Mouse (Mus musculus): ENCODE measurements around the gene Gm20683. TPM values are rescaled to one million over a fixed set of nuclear protein-coding genes. Genes with fewer than 3 reads are reported as not detected.

Gene Gm20683
- polyA plus RNA-seq, 1 experiment from 2014 or later = 6.0 TPM

DNA sequence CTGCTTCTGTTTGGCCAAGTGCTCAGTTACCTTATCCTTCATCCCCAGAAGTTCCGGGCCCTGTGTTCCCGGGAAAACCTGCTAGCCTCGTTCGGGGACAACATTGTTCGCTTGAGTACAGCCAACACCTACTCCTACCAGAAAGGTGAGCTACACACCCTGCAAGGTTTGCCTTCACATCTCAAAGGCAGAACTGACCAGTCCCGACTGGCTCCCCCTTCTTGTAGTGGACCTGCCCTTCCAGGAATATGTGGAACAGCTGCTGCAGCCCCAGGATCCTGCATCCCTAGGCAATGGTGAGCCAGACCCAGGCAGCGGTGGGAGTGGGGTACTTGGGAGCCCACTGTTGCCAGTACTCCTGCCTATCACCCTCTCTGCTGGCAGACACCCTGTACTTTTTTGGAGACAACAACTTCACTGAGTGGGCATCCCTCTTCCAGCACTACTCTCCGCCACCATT lies 12.0 kb downstream of the Gm20683 start:
- CTCF ChIA-PET = no interaction called here
- TF ChIP-seq CTCF (IDR thresholded peaks at IDR 0.05) = no peak
- in situ Hi-C loops (cut with MboI; ENCODE audit: low pct_unique_long_range_greater_than_20kb) = no loop called here
- H3K27me3 ChIP-seq = no peaks in the 10 kb centered on the region
- POLR2A ChIA-PET = no interaction called here
- ATAC-seq (no peak), DNase-seq (ENCODE audit: low read depth, low spot score) (no peak)

DNA sequence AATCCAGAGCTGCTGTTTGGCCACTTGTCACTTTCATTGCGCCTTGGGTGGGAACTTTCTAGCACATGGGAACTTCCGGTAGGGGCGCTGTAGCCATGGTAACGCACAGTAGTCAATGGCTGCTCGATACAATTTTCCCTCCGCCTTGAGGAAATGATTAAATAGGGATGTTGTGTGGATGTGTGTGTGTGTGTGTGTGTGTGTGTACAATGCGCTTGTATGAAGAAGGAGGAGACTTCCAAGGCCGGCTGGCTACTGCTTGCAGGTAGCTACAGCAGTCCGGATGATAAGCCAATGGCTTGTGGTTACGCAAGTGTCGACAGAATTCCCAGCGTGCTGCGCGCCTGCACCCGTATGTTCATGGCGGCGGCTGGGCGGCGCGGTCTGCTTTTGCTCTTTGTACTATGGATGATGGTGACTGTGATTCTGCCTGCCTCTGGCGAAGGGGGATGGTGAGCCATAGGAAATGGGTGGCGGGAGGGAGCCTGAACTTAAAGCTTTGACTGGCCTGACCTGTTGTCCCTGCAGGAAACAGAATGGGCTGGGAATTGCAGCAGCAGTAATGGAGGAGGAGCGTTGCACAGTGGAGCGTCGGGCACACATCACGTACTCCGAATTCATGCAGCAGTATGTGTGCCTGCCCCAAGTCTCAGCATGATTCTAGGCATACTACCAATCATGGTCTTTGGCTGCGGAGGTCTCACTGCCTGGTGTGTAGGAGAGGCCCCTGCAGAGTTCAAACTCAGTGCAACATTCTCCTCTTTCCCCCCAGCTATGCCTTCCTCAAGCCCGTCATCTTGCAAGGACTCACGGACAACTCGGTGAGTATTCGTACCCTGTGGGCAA lies 12.6 kb downstream of the Gm20683 start, which contains the start of gene Jmjd8:
TSS of gene Jmjd8 (plus strand) at position 156 of the 846 bp plus-strand sequence.
- ATAC-seq = no peak
- TF ChIP-seq CTCF (IDR thresholded peaks at IDR 0.05) = no peak

DNA sequence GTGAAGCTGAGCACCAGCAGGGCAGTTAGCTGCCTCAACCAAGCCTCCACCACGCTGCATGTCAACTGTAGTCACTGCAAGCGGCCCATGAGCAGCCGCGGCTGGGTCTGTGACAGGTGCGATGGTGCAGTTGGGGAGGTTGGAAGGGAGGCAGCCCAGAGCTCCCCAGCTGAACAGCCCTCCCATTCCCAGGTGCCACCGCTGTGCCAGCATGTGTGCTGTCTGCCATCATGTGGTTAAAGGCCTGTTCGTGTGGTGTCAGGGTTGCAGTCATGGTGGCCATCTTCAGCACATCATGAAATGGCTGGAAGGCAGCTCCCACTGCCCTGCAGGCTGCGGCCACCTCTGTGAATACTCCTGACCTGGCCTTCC lies 13.4 kb downstream of the Gm20683 start:
- no peak for DNase-seq (ENCODE audit: low read depth, low spot score)
- ChIA-PET POLR2A (interaction anchor here (0.7 to 1.1 kb wide), 2 partner anchors 9 to 46 kb away, joined by 3 to 4 read pairs; partner anchors contain the start of genes Mettl26 and Rhbdl1), CTCF (no interaction called here)
- in situ Hi-C loops (cut with MboI; ENCODE audit: low pct_unique_long_range_greater_than_20kb) = no loop called here
- no peak for ATAC-seq
- no peak for TF ChIP-seq CTCF (IDR thresholded peaks at IDR 0.05)
- H3K27me3 ChIP-seq = no peaks in the 10 kb centered on the region

More for the DNA sequence above, 12.6 kb downstream of the Gm20683 start, which contains the start of gene Jmjd8:
- DNase-seq (ENCODE audit: low read depth, low spot score) = no peak
- in situ Hi-C loops (cut with MboI; ENCODE audit: low pct_unique_long_range_greater_than_20kb) = no loop called here
- H3K27me3 ChIP-seq = no peaks in the 10 kb centered on the region
- CTCF ChIA-PET = no interaction called here
- POLR2A ChIA-PET = interaction anchor here (1.1 kb wide), 1 partner anchor 46 kb away, joined by 3 read pairs; the partner anchor contains the start of gene Mettl26

DNA sequence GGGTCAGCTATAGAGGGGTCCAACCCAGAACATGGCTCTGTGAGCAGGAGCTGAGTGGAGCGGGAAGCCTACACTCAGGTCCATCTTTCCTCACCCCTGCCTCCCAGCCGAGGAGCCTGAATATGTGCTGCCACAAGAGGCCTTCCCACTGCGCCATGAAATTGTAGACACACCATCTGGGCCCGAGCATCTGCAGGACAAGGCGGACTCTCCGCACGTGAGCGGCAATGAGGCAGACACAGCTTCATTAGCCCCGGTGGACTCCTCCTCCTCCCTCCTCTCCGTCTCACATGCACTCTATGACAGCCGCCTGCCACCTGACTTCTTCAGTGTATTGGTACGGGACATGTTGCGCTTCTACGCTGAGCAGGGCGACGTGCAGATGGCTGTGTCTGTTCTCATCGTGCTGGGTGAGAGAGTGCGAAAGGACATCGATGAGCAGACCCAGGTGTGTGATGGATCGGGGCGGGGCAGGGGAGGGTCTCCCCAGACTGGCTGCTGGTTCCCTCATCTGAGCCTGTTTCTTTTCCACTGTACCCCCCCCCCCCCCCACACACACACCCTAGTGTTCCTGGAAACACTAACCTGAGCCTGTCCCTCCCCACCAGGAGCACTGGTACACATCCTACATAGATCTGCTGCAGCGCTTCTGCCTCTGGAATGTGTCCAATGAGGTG lies 13.9 kb downstream of the Gm20683 start:
- ATAC-seq = no peak
- ChIA-PET POLR2A (interaction anchor here (0.7 to 1.1 kb wide), 2 partner anchors 9 to 47 kb away, joined by 3 to 4 read pairs; partner anchors contain the start of genes Mettl26 and Rhbdl1), CTCF (no interaction called here)
- H3K27me3 ChIP-seq = no peaks in the 10 kb centered on the region
- DNase-seq (ENCODE audit: low read depth, low spot score) = no peak
- TF ChIP-seq CTCF (IDR thresholded peaks at IDR 0.05) = no peak
- in situ Hi-C loops (cut with MboI; ENCODE audit: low pct_unique_long_range_greater_than_20kb) = no loop called here

DNA sequence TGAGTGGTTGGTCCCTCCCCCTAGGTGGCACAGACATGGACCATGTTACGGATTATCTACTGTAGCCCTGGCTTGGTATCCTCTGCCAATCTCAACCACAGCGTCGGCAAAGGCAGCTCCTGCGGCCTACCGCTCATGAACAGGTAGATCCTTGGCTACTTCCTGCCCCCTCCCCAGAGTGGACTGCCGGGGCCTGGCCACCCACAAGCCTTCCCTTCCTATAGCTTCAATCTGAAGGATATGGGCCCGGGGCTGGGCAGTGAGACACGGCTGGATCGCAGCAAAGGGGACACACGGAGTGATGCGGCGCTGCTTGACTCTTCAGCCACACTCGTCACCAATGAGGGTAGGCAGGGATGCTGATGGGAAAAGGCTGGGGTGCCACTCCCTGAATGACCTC lies 14.6 kb downstream of the Gm20683 start:
- ChIA-PET POLR2A (no interaction called here), CTCF (no interaction called here)
- ATAC-seq (no peak), DNase-seq (ENCODE audit: low read depth, low spot score) (no peak)
- TF ChIP-seq CTCF (IDR thresholded peaks at IDR 0.05) = no peak
- H3K27me3 ChIP-seq = no peaks in the 10 kb centered on the region
- in situ Hi-C loops (cut with MboI; ENCODE audit: low pct_unique_long_range_greater_than_20kb) = no loop called here

DNA sequence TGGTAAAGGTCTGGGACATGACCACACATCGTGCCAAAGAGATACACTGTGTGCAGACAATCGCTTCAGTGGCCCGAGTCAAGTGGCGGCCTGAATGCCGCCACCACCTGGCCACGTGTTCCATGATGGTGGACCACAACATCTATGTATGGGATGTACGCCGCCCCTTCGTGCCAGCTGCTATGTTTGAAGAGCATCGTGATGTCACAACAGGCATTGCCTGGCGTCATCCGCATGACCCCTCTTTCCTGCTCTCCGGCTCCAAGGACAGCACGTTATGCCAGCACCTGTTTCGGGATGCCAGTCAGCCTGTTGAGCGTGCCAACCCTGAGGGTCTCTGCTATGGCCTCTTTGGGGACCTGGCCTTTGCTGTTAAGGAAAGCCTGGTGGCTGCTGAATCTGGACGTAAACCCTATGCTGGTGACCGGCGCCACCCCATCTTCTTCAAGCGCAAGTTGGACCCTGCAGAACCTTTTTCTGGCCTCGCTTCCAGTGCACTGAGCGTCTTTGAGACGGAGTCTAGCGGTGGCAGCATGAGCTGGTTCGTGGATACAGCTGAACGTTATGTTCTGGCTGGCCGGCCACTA lies 15.5 kb downstream of the Gm20683 start:
- no peak for ATAC-seq
- POLR2A ChIA-PET = interaction anchor here (1.2 kb wide), 1 partner anchor 12 kb away, joined by 3 read pairs; the partner anchor contains the start of gene Rhbdl1
- no peak for TF ChIP-seq CTCF (IDR thresholded peaks at IDR 0.05)
- H3K27me3 ChIP-seq = no peaks in the 10 kb centered on the region
- in situ Hi-C loops (cut with MboI; ENCODE audit: low pct_unique_long_range_greater_than_20kb) = no loop called here
- CTCF ChIA-PET = no interaction called here
- DNase-seq (ENCODE audit: low read depth, low spot score) = no peak

DNA sequence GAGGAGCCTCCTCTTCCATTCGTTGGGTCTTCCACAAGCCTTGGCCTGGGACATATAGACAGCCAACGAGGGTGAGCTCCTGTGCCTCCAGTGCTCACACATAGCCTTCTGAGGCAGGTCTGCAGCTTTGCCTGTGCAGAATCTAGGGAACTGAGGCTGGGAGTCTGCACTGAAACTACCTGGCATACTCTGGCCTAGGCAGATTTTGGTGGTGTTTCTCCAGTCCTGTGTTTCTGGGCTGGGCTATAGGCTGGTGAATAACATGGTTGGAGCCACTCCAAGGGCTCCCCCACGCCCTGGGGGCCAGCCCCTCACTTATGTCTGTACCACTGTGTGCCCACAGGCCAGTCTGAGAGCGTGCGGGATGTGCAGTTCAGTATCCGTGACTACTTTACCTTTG lies 16.3 kb downstream of the Gm20683 start:
- ATAC-seq (no peak), DNase-seq (ENCODE audit: low read depth, low spot score) (no peak)
- H3K27me3 ChIP-seq = no peaks in the 10 kb centered on the region
- in situ Hi-C loops (cut with MboI; ENCODE audit: low pct_unique_long_range_greater_than_20kb) = no loop called here
- ChIA-PET CTCF (no interaction called here), POLR2A (interaction anchor here (0.6 to 1.2 kb wide), 3 partner anchors 12 to 22 kb away, joined by 3 read pairs; partner anchors contain the start of gene Rhbdl1)
- no peak for TF ChIP-seq CTCF (IDR thresholded peaks at IDR 0.05)

DNA sequence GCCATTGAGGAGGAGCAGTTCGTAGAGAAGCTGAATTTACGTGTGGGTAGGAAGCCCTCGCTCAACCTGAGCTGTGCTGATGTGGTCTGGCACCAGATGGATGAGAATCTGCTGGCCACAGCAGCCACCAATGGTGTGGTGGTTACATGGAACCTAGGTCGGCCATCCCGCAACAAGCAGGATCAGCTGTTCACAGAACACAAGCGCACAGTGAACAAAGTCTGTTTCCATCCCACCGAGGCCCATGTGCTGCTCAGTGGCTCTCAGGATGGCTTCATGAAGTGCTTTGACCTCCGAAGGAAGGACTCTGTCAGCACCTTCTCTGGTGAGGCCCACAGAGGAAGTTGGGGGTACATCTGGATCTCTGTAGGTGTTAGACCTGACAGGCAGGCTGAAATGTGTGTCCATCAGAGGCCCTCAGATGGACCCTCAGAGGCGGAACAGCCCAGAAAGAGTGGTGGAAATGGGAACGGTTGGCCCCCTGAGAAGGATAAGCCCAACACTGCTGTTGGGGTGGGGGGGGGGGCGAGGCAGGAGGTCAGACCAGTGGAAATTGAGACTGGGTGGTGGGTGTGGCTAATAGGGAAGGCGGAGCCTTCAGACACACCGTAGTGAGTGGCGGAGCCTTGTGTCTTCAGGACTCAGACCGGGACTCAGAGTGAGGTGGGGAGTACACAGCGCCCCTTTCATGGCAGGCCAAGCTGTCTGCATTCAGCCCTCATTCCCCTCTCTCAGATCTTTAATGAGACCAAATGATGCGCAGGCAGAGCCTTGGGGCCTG lies 17.0 kb downstream of the Gm20683 start:
- CTCF ChIA-PET = interaction anchor here (2.3 kb wide), 1 partner anchor 8 kb away, joined by 8 read pairs; the partner anchor contains the start of gene Stub1
- ATAC-seq = no peak
- in situ Hi-C loops (cut with MboI; ENCODE audit: low pct_unique_long_range_greater_than_20kb) = no loop called here
- DNase-seq (ENCODE audit: low read depth, low spot score) = no peak
- POLR2A ChIA-PET = interaction anchor here (2.2 kb wide), 1 partner anchor 8 kb away, joined by 11 read pairs; the partner anchor contains the start of gene Stub1
- no peak for TF ChIP-seq CTCF (IDR thresholded peaks at IDR 0.05)
- H3K27me3 ChIP-seq = peaks cover 4% of the 10 kb centered on the region

DNA sequence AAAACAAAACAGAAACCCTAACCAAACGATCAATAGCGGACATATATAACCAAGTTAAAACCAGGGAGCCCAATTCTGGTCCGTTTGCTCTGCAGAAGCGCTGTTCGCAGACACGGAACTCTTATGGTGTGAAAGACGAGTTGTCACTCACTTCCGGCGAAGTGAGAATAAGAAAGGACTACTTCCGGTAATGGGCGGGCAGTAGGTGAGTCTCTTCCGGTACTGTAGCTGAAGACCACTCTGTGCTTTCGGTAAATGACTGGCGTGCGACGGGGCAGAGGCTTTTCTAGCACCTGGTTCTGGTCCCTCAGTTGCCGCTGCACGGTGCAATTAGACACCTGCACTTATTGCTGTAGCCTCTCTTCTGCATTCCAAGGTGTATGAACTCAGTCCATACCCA lies 18.1 kb downstream of the Gm20683 start, which contains the start of gene Wdr24:
TSS of gene Wdr24 (plus strand) at position 176 of the 400 bp plus-strand sequence.
- ChIA-PET POLR2A (interaction anchor here (2.2 kb wide), 1 partner anchor 9 kb away, joined by 11 read pairs; the partner anchor contains the start of gene Stub1), CTCF (interaction anchor here (2.3 kb wide), 1 partner anchor 9 kb away, joined by 8 read pairs; the partner anchor contains the start of gene Stub1)
- DNase-seq (ENCODE audit: low read depth, low spot score) (no peak), ATAC-seq (no peak)
- TF ChIP-seq CTCF (IDR thresholded peaks at IDR 0.05) = no peak
- peaks cover 11% of the 10 kb centered on the region for H3K27me3 ChIP-seq
- in situ Hi-C loops (cut with MboI; ENCODE audit: low pct_unique_long_range_greater_than_20kb) = no loop called here

Measured in Patski (cell line).